Mouse (Mus musculus): ENCODE results near the gene Htr5b. TPM values are rescaled to one million over a fixed set of nuclear protein-coding genes. Genes with fewer than 3 reads are reported as not detected.

Htr5b gene
- polyA plus RNA-seq, 1 experiment = not detected

GRCm38 (mm10) chr1:121551457-121551835 lies 23.2 kb upstream of the Htr5b start:
- no peak overlapping the region for H3ac ChIP-seq (ENCODE audit: control insufficient read depth, insufficient read length, low read depth)
- no peak for TF ChIP-seq MYOG (IDR thresholded peaks at IDR 0.05; ENCODE audit: control insufficient read depth, extremely low read depth, insufficient read length)
- TF ChIP-seq MAX (IDR thresholded peaks at IDR 0.05) = no peak
- TF ChIP-seq CTCF (IDR thresholded peaks at IDR 0.05; ENCODE audit: control insufficient read depth, insufficient read depth, insufficient read length) = no peak
- TF ChIP-seq FOSL1 (IDR thresholded peaks at IDR 0.05; ENCODE audit: insufficient read depth, low read length, poor library complexity, severe bottlenecking) = no peak
- no peak for TF ChIP-seq MYOD1 (IDR thresholded peaks at IDR 0.05; ENCODE audit: control insufficient read depth, insufficient read length, low read depth)
- no peak for TF ChIP-seq USF1 (IDR thresholded peaks at IDR 0.05; ENCODE audit: low read depth)
- TF ChIP-seq CEBPB (IDR thresholded peaks at IDR 0.05; ENCODE audit: low read depth) = no peak
- peaks cover 39% of the 10 kb centered on the region for H3K36me3 ChIP-seq (ENCODE audit: control insufficient read depth, insufficient read depth)
- no peak overlapping the region for H3K4me3 ChIP-seq (ENCODE audit: insufficient read depth, poor library complexity, severe bottlenecking)
- H3K79me3 ChIP-seq (ENCODE audit: low read depth) = no peaks in the 10 kb centered on the region
- H3K27me3 ChIP-seq (ENCODE audit: control insufficient read depth, insufficient read depth, insufficient read length) = no peaks in the 10 kb centered on the region
- no peaks in the 10 kb centered on the region for H3K79me2 ChIP-seq (ENCODE audit: control insufficient read depth, insufficient read depth)

- Histone ChIP-seq H3K36me3 (ENCODE audit: control insufficient read depth, insufficient read depth) (peaks cover 36% of the 10 kb centered on the region), H3K4me3 (ENCODE audit: insufficient read depth, poor library complexity, severe bottlenecking) (no peak overlapping the region), H3K27me3 (ENCODE audit: control insufficient read depth, insufficient read depth, insufficient read length) (peaks cover 4% of the 10 kb centered on the region), H3K79me2 (ENCODE audit: control insufficient read depth, insufficient read depth) (no peaks in the 10 kb centered on the region), H3ac (ENCODE audit: control insufficient read depth, insufficient read length, low read depth) (no peak overlapping the region), H3K79me3 (ENCODE audit: low read depth) (no peaks in the 10 kb centered on the region)
- no peak for TF ChIP-seq MYOD1 (IDR thresholded peaks at IDR 0.05; ENCODE audit: control insufficient read depth, insufficient read length, low read depth)
- no peak for TF ChIP-seq FOSL1 (IDR thresholded peaks at IDR 0.05; ENCODE audit: insufficient read depth, low read length, poor library complexity, severe bottlenecking)
- TF ChIP-seq MAX (IDR thresholded peaks at IDR 0.05) = no peak
- no peak for TF ChIP-seq CTCF (IDR thresholded peaks at IDR 0.05; ENCODE audit: control insufficient read depth, insufficient read depth, insufficient read length)
- no peak for TF ChIP-seq USF1 (IDR thresholded peaks at IDR 0.05; ENCODE audit: low read depth)
- no peak for TF ChIP-seq MYOG (IDR thresholded peaks at IDR 0.05; ENCODE audit: control insufficient read depth, extremely low read depth, insufficient read length)
- no peak for TF ChIP-seq CEBPB (IDR thresholded peaks at IDR 0.05; ENCODE audit: low read depth)
These were observed 22.7 kb upstream of the Htr5b start for GRCm38 (mm10) chr1:121550801-121551456.

- no peak overlapping the region for H3ac ChIP-seq (ENCODE audit: control insufficient read depth, insufficient read length, low read depth)
- H3K79me3 ChIP-seq (ENCODE audit: low read depth) = no peaks in the 10 kb centered on the region
- TF ChIP-seq MYOD1 (IDR thresholded peaks at IDR 0.05; ENCODE audit: control insufficient read depth, insufficient read length, low read depth) (no peak), MAX (IDR thresholded peaks at IDR 0.05) (no peak), FOSL1 (IDR thresholded peaks at IDR 0.05; ENCODE audit: insufficient read depth, low read length, poor library complexity, severe bottlenecking) (no peak), MYOG (IDR thresholded peaks at IDR 0.05; ENCODE audit: control insufficient read depth, extremely low read depth, insufficient read length) (no peak), USF1 (IDR thresholded peaks at IDR 0.05; ENCODE audit: low read depth) (no peak), CTCF (IDR thresholded peaks at IDR 0.05; ENCODE audit: control insufficient read depth, insufficient read depth, insufficient read length) (no peak), CEBPB (IDR thresholded peaks at IDR 0.05; ENCODE audit: low read depth) (no peak)
- H3K27me3 ChIP-seq (ENCODE audit: control insufficient read depth, insufficient read depth, insufficient read length) = peaks cover 11% of the 10 kb centered on the region
- H3K79me2 ChIP-seq (ENCODE audit: control insufficient read depth, insufficient read depth) = no peaks in the 10 kb centered on the region
- peaks cover 24% of the 10 kb centered on the region for H3K36me3 ChIP-seq (ENCODE audit: control insufficient read depth, insufficient read depth)
- no peak overlapping the region for H3K4me3 ChIP-seq (ENCODE audit: insufficient read depth, poor library complexity, severe bottlenecking)
These were observed 21.2 kb upstream of the Htr5b start for GRCm38 (mm10) chr1:121549456-121549855.

GRCm38 (mm10) chr1:121548667-121549066 lies 20.4 kb upstream of the Htr5b start:
- H3K27me3 ChIP-seq (ENCODE audit: control insufficient read depth, insufficient read depth, insufficient read length) = peaks cover 18% of the 10 kb centered on the region
- H3K36me3 ChIP-seq (ENCODE audit: control insufficient read depth, insufficient read depth) = peaks cover 18% of the 10 kb centered on the region
- H3K4me3 ChIP-seq (ENCODE audit: insufficient read depth, poor library complexity, severe bottlenecking) = no peak overlapping the region
- TF ChIP-seq FOSL1 (IDR thresholded peaks at IDR 0.05; ENCODE audit: insufficient read depth, low read length, poor library complexity, severe bottlenecking) (no peak), MAX (IDR thresholded peaks at IDR 0.05) (no peak), CEBPB (IDR thresholded peaks at IDR 0.05; ENCODE audit: low read depth) (no peak), MYOG (IDR thresholded peaks at IDR 0.05; ENCODE audit: control insufficient read depth, extremely low read depth, insufficient read length) (no peak), MYOD1 (IDR thresholded peaks at IDR 0.05; ENCODE audit: control insufficient read depth, insufficient read length, low read depth) (no peak), CTCF (IDR thresholded peaks at IDR 0.05; ENCODE audit: control insufficient read depth, insufficient read depth, insufficient read length) (no peak), USF1 (IDR thresholded peaks at IDR 0.05; ENCODE audit: low read depth) (no peak)
- H3K79me2 ChIP-seq (ENCODE audit: control insufficient read depth, insufficient read depth) = no peaks in the 10 kb centered on the region
- no peak overlapping the region for H3ac ChIP-seq (ENCODE audit: control insufficient read depth, insufficient read length, low read depth)
- no peaks in the 10 kb centered on the region for H3K79me3 ChIP-seq (ENCODE audit: low read depth)

GRCm38 (mm10) chr1:121546844-121547243 lies 18.6 kb upstream of the Htr5b start:
- TF ChIP-seq CEBPB (IDR thresholded peaks at IDR 0.05; ENCODE audit: low read depth) (no peak), MYOD1 (IDR thresholded peaks at IDR 0.05; ENCODE audit: control insufficient read depth, insufficient read length, low read depth) (no peak), USF1 (IDR thresholded peaks at IDR 0.05; ENCODE audit: low read depth) (no peak), MYOG (IDR thresholded peaks at IDR 0.05; ENCODE audit: control insufficient read depth, extremely low read depth, insufficient read length) (no peak), FOSL1 (IDR thresholded peaks at IDR 0.05; ENCODE audit: insufficient read depth, low read length, poor library complexity, severe bottlenecking) (no peak), CTCF (IDR thresholded peaks at IDR 0.05; ENCODE audit: control insufficient read depth, insufficient read depth, insufficient read length) (no peak), MAX (IDR thresholded peaks at IDR 0.05) (no peak)
- H3K27me3 ChIP-seq (ENCODE audit: control insufficient read depth, insufficient read depth, insufficient read length) = peaks cover 24% of the 10 kb centered on the region
- H3ac ChIP-seq (ENCODE audit: control insufficient read depth, insufficient read length, low read depth) = no peak overlapping the region
- no peak overlapping the region for H3K4me3 ChIP-seq (ENCODE audit: insufficient read depth, poor library complexity, severe bottlenecking)
- no peaks in the 10 kb centered on the region for H3K79me2 ChIP-seq (ENCODE audit: control insufficient read depth, insufficient read depth)
- no peaks in the 10 kb centered on the region for H3K36me3 ChIP-seq (ENCODE audit: control insufficient read depth, insufficient read depth)
- H3K79me3 ChIP-seq (ENCODE audit: low read depth) = no peaks in the 10 kb centered on the region

Measured in C2C12 (cell line).